Mouse (Mus musculus) heart, adult 18-20 months (tissue): ENCODE data around the gene Cenpu. TPM values are rescaled to one million over a fixed set of nuclear protein-coding genes. Genes with fewer than 3 reads are reported as not detected.
A peak's percentile ranks its signal among the peaks of the same experiment; 100 is the strongest.
"Not testable (repeated sequence)": the region's sequence is repeated elsewhere in the genome, so short reads cannot be mapped to it uniquely, and the experiment has no call there.

ENCODE experiments used
- DNase-seq, 2 experiments: peaks; one replicate each; pipeline ENCODE4 v3.0.0; 2021 to 2022; ENCODE audit warnings: mixed read lengths in 1 of 2
- total RNA-seq, 2 experiments: library from RNA; stranded (reverse); gene quantifications; 2 replicates each; pipeline ENCODE4 v1.2.3; 2021

Gene Cenpu
- total RNA-seq, 2 experiments from 2014 or later, result 0.49 to 0.97 TPM

DNA sequence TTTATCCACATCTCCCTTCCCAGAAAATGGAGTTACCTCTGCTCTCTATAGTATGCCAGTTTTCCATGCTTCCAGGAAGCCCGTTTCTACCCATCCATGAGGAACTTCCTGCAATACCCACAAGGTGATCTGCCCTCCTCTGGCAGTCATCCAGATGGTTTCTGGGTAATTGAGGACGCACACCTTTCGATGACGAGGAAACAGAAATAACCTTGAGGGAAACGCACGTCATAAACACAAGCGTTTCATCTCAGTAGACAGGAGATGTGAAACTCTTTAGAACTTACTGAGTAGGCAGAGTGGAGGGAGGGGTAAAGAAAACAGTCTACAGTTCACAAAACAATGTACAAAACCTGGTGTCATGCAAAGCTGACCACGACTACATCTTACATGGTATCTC, 1.8 kb upstream of the Cenpu start:
- no peak for DNase-seq

DNA sequence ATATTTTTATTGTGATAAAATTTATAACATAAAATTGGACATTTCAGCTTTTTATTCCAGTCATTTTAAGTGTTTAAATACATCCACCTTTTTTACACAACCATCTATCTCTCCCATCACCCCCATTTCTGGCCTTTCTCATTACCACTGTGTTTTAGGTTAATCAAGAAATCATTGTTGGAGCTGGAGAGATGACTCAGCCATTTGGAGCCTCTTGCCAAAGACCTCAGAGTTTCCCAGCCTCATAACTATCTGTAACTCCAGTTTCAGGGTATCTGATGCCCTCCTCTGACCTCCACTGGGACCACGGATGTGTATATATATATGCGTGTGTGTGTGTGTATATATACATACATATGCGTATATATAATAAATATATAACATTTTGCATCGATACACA, 799 bp upstream of the Cenpu start:
- DNase-seq, result no peak

DNA sequence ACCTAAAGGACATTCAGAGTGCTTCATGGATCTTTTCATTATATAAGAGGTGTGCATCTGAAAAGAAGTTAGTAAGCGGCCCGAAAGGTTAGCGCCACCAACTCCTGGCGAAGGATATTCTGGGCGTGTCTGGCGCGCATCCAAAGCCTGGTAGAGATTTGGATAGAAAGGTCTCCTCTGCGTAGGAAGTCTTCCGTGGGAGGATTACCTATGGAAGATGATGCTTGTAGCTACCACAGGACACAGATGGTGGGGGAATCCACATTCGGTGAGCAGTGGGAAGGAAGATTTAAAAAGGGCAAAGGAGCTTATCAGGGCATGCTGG, 575 bp downstream of the Cenpu start:
- peak in 1 of 2 experiments; percentile 30 for DNase-seq

DNA sequence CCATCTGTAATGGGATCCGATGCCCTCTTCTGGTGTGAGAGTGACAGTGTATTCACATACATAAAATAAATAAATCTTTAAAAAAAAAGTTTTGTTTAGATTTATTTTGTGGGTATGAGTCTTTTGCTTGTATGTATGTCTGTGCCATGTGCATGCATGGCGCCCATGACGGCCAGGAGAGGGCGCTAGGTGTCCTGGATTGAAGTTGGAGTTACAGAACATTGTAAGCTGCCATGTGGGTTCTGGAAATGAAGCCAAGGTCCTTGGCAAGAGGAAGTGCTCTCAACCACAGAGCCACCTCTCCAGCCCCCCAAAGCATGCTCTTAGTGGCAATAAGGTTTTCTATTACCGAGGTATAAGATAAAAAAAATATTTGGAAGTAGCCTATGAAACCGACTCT, 7.6 kb downstream of the Cenpu start:
- DNase-seq, result no peak

DNA sequence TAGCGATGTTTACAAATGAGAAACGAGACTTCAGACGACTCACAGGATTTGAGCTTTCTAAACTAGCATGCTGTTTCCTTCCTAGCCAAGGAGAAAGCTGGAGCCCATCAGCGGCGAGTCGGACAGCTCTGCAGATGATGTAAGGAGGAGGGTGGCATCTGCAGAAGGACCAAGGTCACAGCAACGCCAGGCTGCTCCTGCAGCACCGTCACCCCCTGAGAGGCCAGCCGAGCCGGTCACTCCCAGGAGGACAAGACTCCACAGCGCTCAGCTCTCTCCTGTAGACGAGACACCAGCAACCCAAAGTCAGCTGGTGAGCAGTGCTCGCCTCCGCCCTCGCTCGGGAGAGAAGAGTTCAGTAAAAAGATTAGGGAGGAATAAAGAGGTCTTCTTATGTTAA, 10.5 kb downstream of the Cenpu start:
- DNase-seq, result no peak

DNA sequence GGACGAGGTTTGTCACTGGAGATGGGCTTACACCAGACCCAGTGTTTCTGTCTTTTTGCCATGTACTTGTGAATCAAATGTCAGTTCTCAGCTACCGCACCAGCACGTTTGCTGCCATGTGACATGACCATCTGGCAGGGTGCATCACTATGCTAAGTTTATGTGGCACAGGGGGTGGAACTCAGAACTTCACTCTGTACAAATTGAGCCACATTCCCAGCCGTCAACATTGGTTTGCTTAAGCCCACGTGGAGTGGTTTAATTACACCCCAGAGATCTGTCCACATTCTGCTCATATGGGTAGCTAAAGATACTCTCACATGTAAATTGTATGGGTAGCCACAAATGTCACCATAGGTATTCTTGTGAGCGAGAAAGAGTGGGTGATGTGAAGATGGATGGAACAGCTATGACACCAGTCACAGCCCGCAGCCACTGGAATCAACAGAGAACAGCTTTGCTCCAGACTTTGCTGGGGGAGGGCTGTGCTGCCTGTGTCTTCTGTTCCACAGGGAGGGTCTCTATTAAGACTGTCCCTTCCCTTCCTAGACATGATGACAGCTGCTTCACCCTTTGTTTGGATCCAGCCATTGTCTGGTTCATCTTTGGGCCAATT, 15.2 kb downstream of the Cenpu start:
- DNase-seq, result no peak

DNA sequence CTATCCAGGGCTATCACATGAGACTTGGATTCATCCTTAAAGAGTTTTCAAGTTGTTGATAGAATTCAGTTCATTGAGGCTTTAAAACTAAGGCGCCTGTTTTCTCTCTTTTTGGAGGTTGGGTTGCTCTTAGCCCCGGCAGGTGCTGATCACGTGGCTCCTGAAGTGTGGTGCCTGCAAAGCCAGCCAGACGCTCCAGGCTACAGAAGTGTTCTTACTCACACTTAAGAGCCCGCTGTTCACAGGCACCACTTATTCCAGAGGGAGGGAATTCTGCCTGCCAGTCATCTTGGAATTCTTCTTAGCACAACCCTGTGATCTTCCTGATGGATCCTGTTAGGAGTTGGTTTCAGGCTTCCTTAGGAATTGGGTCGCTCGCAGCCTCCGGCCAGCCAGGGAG, 16.1 kb downstream of the Cenpu start:
- DNase-seq, result no peak

DNA sequence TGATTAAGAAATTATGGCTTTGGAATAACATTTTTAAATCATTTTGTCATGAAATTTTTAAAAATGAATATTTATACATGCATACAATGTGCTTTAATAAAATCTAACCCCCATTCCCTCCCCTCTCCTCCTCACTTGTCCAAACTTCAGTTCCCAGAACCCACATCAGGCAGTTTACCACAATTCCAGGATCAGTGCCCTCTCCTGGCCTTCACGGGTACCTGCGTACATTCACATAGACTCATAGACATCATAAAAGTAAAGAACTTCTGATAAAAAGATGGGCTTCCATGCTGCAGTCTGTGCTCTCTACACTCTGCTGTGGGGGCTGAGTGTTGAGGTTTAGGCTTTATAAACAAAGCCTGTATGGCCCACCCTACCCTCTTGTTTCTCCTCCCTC, 17.1 kb downstream of the Cenpu start:
- no peak for DNase-seq

DNA sequence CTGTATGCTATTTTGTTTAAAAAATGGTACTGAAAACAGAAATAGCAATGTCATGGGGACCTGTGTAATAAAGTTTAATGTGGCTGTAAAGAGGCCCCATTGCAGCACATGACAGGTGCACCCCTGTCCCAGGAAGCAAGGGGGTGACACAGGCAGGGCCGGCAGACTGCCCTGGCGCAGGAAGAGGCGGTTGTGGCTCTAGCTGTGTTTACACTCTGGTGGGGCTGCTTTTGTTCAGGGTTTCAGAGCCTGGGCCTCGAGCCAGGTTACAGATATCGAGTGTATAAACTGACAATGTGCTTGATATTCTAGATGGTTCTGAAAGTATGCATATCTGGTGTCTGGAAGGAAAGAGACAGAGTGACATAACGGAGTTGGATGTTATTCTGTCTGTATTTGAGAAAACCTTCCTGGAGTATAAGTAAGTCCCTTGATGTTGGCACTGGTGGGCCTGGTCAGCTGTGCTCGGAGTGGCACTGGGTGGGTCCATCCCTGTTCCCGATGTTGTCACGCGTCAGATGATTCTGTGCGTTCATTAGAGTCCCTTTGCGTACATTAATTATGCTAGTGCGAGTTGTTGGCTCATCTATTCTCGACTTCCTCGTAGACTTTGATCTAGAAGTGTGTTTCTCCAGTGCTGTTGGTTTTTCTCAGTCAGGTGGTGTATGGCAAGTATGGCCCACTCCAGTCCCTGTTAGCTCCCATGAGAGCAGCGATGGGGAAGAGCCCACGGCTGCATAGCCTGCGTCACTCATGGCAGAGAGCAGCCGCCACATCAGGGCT, 18.0 kb downstream of the Cenpu start:
- DNase-seq, result no peak

DNA sequence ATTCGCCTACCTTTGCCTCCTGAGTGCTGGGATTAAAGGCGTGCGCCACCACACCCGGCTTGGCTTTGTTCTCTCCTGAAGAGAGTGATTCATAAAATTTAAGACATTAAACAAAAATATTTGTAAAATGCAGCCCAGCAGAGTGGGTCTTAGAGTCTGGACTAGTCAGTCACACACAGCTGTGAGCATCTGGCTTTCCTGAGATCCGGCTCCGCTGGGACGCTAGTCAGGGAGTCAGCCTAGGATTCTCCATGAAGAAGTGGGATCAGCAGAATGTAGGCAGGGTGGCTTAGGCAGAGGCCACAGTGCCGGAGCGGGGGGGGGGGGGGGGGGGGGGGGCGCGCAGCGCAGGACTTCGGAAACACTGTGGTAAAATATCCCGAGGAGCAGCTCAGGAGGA, 18.8 kb downstream of the Cenpu start:
- DNase-seq, result peak; percentile 17 to 24

DNA sequence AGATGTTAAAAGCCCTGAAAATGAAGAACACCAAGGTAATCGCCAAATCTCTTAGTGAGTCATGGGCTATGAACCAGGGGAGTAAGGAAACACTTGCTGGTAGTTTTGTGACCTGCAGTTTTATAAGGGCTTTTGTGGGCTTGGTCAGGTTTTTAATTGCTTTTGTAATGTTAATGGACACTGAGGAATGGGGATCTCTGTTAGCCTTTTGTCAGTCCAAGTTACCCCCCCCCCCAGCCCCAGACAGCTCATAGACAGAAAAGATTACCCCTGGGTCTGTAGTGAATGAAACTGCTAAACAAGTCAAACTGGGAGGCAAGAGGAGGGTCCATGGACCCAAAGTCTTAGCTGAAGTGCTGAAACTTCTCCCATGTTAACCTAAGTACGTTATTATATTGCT, 21.6 kb downstream of the Cenpu start:
- DNase-seq, result no peak

DNA sequence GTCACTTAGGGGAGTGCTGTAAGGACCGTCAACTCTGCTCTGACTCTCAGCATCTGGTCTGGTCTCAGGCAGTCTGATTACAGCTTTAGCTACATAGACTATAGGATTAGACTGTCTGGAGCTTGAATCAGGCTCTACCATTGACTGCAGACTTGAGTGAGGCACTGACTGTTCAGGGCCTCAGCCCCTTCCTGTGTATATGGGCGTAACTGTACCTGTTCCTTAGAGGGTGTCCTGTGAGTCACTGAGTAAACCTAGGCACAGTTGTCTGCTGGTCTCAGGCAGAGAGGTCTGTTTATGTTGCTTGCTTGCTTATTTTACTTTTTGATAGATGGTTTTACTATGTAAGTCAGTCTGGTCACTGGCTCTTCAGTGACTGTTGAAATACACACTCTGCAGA, 22.1 kb downstream of the Cenpu start:
- DNase-seq, result no peak

DNA sequence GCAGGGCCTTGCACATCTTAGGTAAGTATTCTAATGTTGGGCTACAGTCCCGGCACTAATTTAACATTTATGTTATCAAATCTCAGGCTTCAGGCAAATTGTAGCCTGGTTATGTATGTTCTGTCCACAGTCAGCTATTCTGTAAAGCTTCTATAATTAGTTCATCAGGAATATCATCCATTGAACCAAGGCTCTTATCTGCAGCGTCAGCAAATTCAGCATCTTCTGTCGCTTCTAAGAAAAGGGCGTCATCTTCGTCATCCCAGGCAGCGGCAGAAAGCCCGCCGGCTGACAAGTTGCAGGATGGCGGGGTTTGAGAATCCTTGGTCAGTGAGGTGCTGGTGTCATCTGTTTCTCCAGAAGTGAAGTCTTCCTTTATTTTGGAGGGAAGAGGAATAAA, 27.0 kb downstream of the Cenpu start:
- DNase-seq, result no peak

DNA sequence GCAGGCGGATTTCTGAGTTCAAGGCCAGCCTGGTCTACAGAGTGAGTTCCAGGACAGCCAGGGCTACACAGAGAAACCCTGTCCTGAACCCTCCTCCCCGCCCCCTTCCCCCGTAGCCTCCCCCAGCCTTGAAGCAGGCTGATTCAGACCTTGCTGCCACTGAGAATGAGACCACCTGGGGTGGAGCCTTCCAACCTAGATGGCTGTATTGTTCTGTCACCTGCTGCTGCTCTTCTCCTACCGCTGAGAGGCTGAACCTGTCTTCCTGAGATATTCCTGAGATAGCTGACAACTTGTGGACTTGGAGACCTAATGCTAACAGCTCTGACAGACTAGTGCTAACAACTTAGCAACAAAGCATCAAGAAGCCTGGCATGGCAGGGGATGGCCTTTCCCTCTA, 32.5 kb downstream of the Cenpu start:
- DNase-seq, result not testable (repeated sequence)

DNA sequence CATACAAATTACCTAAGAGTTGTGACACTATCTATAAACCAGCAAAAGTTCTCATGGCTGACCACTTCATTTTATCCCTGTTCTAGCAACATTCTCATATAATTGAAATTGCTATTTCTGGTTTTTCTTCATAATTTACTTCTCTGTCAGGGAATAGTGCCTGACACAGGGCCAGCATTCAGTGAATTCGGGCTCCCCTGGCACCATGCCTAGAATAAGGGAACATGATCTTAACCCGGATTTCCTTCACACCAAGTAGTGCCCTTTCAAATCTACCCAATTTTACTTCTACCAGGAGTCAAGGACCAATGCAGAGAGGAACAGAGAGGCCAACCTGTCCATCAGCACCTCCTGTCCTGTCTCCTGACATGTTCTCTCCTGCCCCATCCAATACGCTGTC, 33.7 kb downstream of the Cenpu start:
- DNase-seq, result no peak

DNA sequence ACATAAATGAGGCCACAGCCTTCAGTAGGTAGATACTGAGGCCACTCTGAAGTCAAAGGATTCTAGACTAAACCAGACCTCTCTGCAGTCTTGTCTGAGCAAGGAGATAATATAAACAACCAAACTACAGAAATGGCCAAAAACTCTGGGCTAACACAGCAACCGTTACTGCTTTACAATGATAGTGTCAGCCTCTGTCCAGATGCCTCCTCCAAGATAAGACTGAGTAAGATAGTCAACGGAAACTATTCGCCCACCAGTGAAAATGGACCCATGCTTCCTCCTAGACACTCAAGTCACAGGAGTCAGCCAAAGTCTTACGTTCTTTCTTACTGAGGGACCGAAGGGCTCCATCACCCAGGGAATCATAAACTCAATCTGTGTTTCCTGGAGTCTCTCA, 36.1 kb downstream of the Cenpu start:
- no peak for DNase-seq

DNA sequence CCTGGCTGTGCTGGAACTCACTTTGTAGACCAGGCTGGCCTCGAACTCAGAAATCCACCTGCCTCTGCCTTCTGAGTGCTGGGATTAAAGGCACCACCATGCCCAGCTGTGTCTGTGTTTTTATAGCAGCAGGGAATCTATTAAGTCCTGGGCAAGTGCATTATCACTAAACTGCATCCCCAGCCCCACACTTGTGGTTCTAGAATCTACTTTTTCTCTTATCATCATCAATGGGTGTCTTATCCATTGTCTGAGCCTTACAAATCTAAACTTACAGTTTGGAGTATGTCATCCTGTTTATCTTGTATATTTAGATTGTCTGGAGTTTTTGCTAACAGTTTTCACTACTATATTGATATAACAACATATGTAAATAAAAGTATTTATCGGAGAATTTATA, 36.8 kb downstream of the Cenpu start:
- DNase-seq, result no peak

DNA sequence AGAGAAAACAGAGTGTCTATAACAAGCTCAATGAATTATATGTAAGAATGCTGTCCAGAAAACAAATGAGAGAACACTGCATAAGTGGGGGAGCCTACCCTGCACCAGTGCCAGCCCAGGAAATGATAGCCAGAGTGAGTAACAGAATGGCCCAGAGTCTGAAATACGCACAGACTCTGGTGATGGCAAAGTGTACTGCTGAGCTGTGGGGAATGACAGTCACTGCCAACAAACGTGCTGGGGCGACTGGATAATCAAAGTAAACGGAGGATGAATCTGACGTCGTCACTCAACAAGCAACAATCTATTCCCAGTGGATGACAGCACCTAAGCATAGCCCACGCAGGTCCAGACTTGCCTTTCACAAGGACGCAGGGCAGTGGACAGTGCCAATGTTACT, 41.2 kb downstream of the Cenpu start:
- DNase-seq, result no peak

DNA sequence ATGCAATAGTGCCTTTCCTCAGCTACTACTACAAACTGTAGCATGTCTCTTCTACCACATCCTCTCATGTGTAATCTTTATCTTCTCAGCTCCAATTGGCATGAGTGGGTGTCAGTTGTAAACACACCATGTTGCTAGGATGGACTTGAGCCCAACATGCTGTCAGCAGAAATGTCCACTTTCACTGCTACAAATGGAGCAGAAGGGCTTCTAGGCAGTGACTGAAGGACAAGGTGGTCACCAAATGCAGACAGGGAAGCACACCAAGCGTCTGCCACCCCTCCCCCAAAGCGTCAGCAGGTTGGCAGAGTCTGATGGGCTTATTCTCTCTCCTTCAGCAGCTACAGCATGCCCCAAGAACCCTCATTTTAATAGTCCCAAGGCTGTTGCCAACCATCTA, 41.9 kb downstream of the Cenpu start:
- DNase-seq, result peak; percentile 12 to 15

DNA sequence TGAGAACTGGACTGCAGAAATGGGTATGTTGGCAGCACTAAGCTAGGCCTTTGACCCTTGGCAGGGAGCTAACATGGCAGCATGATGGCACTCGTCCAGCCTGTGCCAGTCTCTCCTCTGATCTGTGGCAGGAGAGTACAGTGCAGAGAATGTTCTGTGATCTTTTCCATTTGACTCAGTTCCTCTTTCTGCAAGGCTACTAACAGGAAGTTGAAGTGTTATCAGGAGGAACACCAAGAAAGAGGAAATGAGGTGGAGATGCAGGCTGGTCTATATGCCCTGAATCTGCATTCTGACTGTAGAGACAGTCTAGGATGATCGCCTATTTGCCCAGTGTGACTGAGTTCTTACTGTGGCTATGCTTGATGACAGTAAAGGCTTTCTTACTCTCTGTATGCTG, 43.8 kb downstream of the Cenpu start:
- DNase-seq, result peak; percentile 20 to 59

DNA sequence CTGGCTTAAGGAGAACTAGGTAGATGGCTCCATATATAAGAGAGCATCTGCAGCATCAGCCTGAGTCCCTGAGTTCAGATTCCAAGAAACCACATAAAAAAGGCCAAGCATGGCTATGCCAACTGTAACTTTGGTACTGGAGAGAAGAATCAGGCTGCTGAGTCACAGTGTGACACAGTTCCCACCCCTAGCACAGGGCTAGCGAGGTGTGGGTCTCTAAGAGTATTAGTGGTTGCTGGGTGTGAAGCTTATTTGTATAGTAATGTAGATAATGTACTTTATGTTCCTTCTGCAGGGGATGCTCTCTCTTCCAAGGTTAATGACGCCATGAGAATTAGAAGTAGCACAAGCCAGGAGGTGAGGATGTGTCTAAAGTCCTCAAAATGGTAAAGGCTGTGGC, 44.7 kb downstream of the Cenpu start:
- no peak for DNase-seq

DNA sequence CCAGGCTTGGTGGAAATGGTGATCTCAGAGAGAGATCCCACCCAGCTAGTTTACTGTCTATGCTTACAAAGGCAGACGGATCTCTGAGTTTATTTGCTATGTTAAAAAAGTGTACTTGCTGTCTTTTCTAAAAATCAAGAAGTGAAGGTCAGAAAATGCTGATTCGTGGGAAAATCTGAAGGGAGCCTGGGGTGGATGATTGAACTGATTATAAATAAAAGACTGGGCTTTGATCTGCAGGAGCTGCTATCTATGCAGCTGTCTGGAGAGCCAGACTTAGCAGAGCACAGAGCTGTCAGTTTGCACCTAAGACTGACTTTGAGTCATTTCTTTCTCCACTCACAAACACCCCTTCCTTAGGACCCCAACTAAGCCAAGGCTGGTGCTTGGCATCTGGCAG, 45.6 kb downstream of the Cenpu start:
- no peak for DNase-seq

DNA sequence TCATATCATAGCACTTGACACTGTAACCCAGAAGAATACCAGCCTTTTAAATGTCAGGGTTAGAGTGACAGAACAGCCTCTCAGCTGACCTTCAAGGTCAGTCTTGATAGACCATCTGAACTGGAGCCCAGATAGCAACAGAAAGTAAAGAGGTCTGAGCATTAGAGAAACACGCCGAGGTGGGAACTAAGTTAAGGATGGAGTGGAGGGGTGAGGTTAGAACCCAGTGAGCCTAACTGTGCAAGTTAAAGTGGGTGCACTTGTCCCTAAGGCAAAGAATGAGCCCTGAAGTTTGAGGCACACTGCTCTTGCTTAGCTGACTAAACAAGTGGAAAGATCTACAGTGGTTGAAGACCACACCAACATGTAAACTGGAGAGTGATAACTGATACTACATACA, 46.3 kb downstream of the Cenpu start:
- DNase-seq, result no peak

DNA sequence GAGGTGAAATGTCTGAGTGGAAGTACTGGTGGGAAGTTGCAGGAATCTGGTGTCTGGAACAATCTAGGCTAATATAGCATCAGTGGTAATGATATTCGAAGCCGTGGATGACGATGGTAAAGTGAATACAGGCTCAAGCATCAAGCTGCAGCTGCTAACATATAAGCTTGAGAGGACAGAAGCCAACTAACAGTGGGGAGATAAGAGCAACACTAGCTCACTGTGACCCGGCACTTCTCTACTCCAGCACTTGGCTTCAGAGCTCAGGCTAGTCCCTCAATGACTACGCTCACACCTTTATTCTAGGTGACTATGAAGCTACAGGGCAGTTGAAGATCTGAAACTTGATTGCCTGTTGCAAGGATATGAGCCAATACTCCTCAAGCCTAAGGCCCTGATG, 46.9 kb downstream of the Cenpu start:
- no peak for DNase-seq
